Mouse (Mus musculus): ENCODE measurements around the gene Deaf1.

- TF ChIP-seq POLR2A (IDR thresholded peaks at IDR 0.05; ENCODE audit: insufficient read depth, low read depth, low read length) (no peak), CTCF (IDR thresholded peaks at IDR 0.05) (no peak), EP300 (IDR thresholded peaks at IDR 0.05; ENCODE audit: insufficient read depth, low read depth, low read length) (no peak)
These were observed 37.0 kb upstream of the Deaf1 start for GRCm38 (mm10) chr7:141364349-141365048.

All from heart, adult 2 months (tissue).